Mouse (Mus musculus): ENCODE data around the gene Stxbp2.

DNA sequence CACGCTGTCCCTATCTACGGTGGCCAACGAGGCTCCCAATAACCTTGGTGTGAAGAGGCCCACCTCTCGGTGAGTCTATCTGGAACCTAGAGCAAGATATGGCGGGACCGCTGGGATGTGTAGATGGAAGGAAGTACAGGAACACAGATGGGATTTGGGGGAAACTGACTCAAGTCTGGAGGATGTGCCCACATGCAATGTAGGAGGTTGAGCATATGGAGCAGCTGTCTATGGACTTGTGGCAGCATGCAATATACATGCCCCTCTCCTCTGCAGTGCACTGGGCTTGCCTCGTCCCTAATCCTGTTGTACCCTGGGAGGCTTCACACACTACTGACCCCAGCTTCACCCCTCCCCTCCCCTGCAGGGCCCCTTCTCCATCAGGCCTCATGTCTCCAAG lies 22.9 kb upstream of the Stxbp2 start:
- TF ChIP-seq CTCF (IDR thresholded peaks at IDR 0.05; ENCODE audit: low read depth, low read length) (no peak), TAL1 (conservative IDR thresholded peaks at IDR 0.05; ENCODE audit: low read depth, low read length) (no peak), GATA1 (IDR thresholded peaks at IDR 0.05; ENCODE audit: borderline replicate concordance, low read length) (no peak), POLR2AphosphoS5 (IDR thresholded peaks at IDR 0.05; ENCODE audit: insufficient replicate concordance, low read depth, low read length) (no peak)

All from G1E (cell line).